Mouse (Mus musculus): ENCODE results near the gene Trabd2b.

DNA sequence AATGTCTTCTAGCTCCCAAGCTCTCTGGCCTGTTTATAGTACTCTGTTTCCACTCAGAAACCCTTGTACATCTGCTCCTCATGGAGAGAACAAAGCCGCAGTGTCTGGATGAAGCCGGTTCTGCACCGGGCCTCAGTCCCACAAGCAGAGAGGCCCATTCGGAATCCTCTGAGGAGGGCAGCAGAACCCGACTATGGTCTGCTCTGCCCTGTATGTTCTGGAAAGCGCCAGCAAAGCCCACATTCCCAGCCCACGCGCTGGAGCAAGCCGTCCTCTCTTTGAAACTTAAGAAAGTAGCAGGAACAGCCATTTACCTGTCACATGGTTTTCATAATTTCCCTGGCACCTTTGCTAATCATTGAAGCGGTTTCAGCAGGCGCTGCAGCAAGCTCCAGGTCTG lies 29.0 kb upstream of the Trabd2b start:
- TF ChIP-seq ZNF384 (IDR thresholded peaks at IDR 0.05; ENCODE audit: low read depth, low read length) (no peak), CTCF (IDR thresholded peaks at IDR 0.05 in 2 of 3, conservative IDR thresholded peaks at IDR 0.05 in 1 of 3; ENCODE audit: control insufficient read depth in 1 of 3, insufficient read depth in 1 of 3, low read depth in 2 of 3, low read length in 3 of 3, poor library complexity in 1 of 3, severe bottlenecking in 1 of 3) (no peak), MYC (IDR thresholded peaks at IDR 0.05; ENCODE audit: low read depth, low read length) (no peak), NELFE (IDR thresholded peaks at IDR 0.05; ENCODE audit: low read depth, low read length) (no peak), ZMIZ1 (IDR thresholded peaks at IDR 0.05; ENCODE audit: low read depth, low read length) (no peak), POLR2A (IDR thresholded peaks at IDR 0.05; ENCODE audit: control insufficient read depth in 1 of 2, insufficient read depth in 1 of 2, low read depth in 1 of 2, low read length in 2 of 2, poor library complexity in 1 of 2) (no peak), EP300 (IDR thresholded peaks at IDR 0.05; ENCODE audit: low read depth in 1 of 2, low read length in 2 of 2) (no peak), MAX (IDR thresholded peaks at IDR 0.05; ENCODE audit: low read length) (no peak), ELF1 (IDR thresholded peaks at IDR 0.05; ENCODE audit: low read depth, low read length) (no peak), USF2 (IDR thresholded peaks at IDR 0.05; ENCODE audit: borderline replicate concordance in 1 of 2, insufficient read depth in 1 of 2, low read depth in 1 of 2, low read length in 2 of 2) (no peak), POLR2AphosphoS5 (IDR thresholded peaks at IDR 0.05; ENCODE audit: borderline replicate concordance, low read depth, low read length) (no peak), MXI1 (IDR thresholded peaks at IDR 0.05; ENCODE audit: low read depth, low read length) (no peak)
